Mouse (Mus musculus) forebrain, embryonic 11.5 days (tissue): ENCODE measurements around the gene Gm11938. TPM values are rescaled to one million over a fixed set of nuclear protein-coding genes. Genes with fewer than 3 reads are reported as not detected.
"Not testable (repeated sequence)": the region's sequence is repeated elsewhere in the genome, so short reads cannot be mapped to it uniquely, and the experiment has no call there.

Experiments used
- ATAC-seq: fragments of 200-750 bp; cut with Nextera tagmentation; replicated peaks from 2 replicates; pipeline ENCODE4 v1.8.0; 2017; ENCODE audit warnings: moderate TSS enrichment; ENCODE audit not compliant: low FRiP score
- DNase-seq: peaks from one replicate; pipeline ENCODE4 v3.0.0-alpha.2; 2017; ENCODE audit warnings: low spot score
- H3K27ac ChIP-seq: fragments of 300-500 bp; sonication (generic); 2 replicates; pipeline ENCODE4 v1.5.1; 2014; ENCODE audit warnings: low read depth, low read length
- H3K27me3 ChIP-seq: fragments of 300-500 bp; sonication (generic); 2 replicates; pipeline ENCODE4 v1.6.1; 2014; ENCODE audit warnings: mild to moderate bottlenecking, low read length, mixed read lengths; ENCODE audit not compliant: control insufficient read depth, insufficient read depth
- H3K36me3 ChIP-seq: fragments of 300-500 bp; sonication (generic); 2 replicates; pipeline ENCODE4 v1.6.1; 2014; ENCODE audit warnings: mild to moderate bottlenecking, low read length, moderate library complexity, mixed read lengths; ENCODE audit not compliant: control insufficient read depth, insufficient read depth
- H3K4me1 ChIP-seq: fragments of 300-500 bp; sonication (generic); replicated peaks from 2 replicates; pipeline ENCODE4 v1.6.1; 2014; ENCODE audit warnings: low read length, mixed read lengths; ENCODE audit not compliant: control insufficient read depth, insufficient read depth
- H3K4me2 ChIP-seq: fragments of 300-500 bp; sonication (generic); 2 replicates; pipeline ENCODE4 v1.6.1; 2014; ENCODE audit warnings: low read depth, mild to moderate bottlenecking, low read length, moderate library complexity, mixed read lengths; ENCODE audit not compliant: severe bottlenecking
- H3K4me3 ChIP-seq: fragments of 300-500 bp; sonication (generic); 2 replicates; pipeline ENCODE4 v1.5.1; 2014; ENCODE audit warnings: low read depth, low read length
- H3K9ac ChIP-seq: fragments of 300-500 bp; sonication (generic); 2 replicates; pipeline ENCODE4 v1.6.1; 2014; ENCODE audit warnings: low read length
- H3K9me3 ChIP-seq: fragments of 300-500 bp; sonication (generic); 2 replicates; pipeline ENCODE4 v1.6.1; 2016; ENCODE audit warnings: low read length, mixed read lengths; ENCODE audit not compliant: control insufficient read depth
- WGBS: fragments of 180-500 bp; shearing (Covaris S2); extraction: QIAGEN DNeasy Blood & Tissue Kit; methylation state at CpG from one replicate; pipeline ENCODE4 v1.1.7; 2014; 5-methylcytosine and 5-hydroxymethylcytosine counted together
- polyA plus RNA-seq: library from polyadenylated mRNA; unstranded; fragments of >200 nt; fragmentation: Nextera tagmentation; extraction: Ambion mirVana; gene quantifications from 2 replicates; pipeline ENCODE4 v1.2.1, GENCODE M21; 2014

The Gm11938 gene
- not detected in 2 replicates for polyA plus RNA-seq

GRCm38 (mm10) chr11:99603208-99603607 is at the start of gene Gm11938:
Gene Gm11938, minus strand, starts transcription at chr11:99603308.
- not testable (repeated sequence) for H3K27ac ChIP-seq, DNase-seq, H3K9me3 ChIP-seq, H3K4me2 ChIP-seq, H3K4me3 ChIP-seq, H3K4me1 ChIP-seq, H3K9ac ChIP-seq, ATAC-seq, H3K36me3 ChIP-seq, H3K27me3 ChIP-seq
- 80% methylated on average over 1 of the region's 1 CpGs for WGBS

GRCm38 (mm10) chr11:99650136-99650535 is 47.0 kb upstream of the Gm11938 start, which contains the start of gene Gm11555:
Gene Gm11555, minus strand, starts transcription at chr11:99650236.
- H3K9me3 ChIP-seq, result no peaks in the 10 kb centered on the region
- no peak within 1 kb of the TSS for H3K27ac ChIP-seq
- H3K36me3 ChIP-seq, result no peaks in the 10 kb centered on the region
- H3K4me2 ChIP-seq, result no peak within 1 kb of the TSS
- no peaks in the 10 kb centered on the region for H3K4me1 ChIP-seq
- ATAC-seq (no peak), DNase-seq (no peak)
- no peaks in the 10 kb centered on the region for H3K27me3 ChIP-seq
- no peak within 1 kb of the TSS for H3K4me3 ChIP-seq
- no peak within 1 kb of the TSS for H3K9ac ChIP-seq
- WGBS, result 84% methylated on average over 2 of the region's 2 CpGs

GRCm38 (mm10) chr11:99646444-99646843 is 43.3 kb upstream of the Gm11938 start:
- DNase-seq, result no peak
- Histone ChIP-seq H3K4me1 (no peaks in the 10 kb centered on the region), H3K4me3 (no peak overlapping the region), H3K4me2 (no peak overlapping the region), H3K36me3 (no peaks in the 10 kb centered on the region), H3K27ac (no peak overlapping the region), H3K27me3 (no peaks in the 10 kb centered on the region), H3K9ac (no peak overlapping the region), H3K9me3 (no peaks in the 10 kb centered on the region)
- no peak for ATAC-seq
- WGBS, result 89% methylated on average over 15 of the region's 15 CpGs

GRCm38 (mm10) chr11:99644351-99644750 is 41.2 kb upstream of the Gm11938 start:
- H3K36me3 ChIP-seq, result no peaks in the 10 kb centered on the region
- WGBS, result 76% methylated on average over 3 of the region's 3 CpGs
- no peaks in the 10 kb centered on the region for H3K27me3 ChIP-seq
- no peaks in the 10 kb centered on the region for H3K4me1 ChIP-seq
- no peaks in the 10 kb centered on the region for H3K9me3 ChIP-seq
- H3K9ac ChIP-seq, result no peak overlapping the region
- no peak overlapping the region for H3K4me3 ChIP-seq
- DNase-seq (no peak), ATAC-seq (no peak)
- no peak overlapping the region for H3K27ac ChIP-seq
- no peak overlapping the region for H3K4me2 ChIP-seq

- not testable (repeated sequence) for DNase-seq, H3K36me3 ChIP-seq, H3K4me2 ChIP-seq, H3K9me3 ChIP-seq, H3K27me3 ChIP-seq, H3K4me1 ChIP-seq, ATAC-seq, H3K27ac ChIP-seq, H3K9ac ChIP-seq, H3K4me3 ChIP-seq
- 85% methylated on average over 9 of the region's 9 CpGs for WGBS
These were observed 40.6 kb upstream of the Gm11938 start, which contains the start of gene Krtap4-7 for GRCm38 (mm10) chr11:99643635-99644139. Gene Krtap4-7, minus strand, starts transcription at chr11:99644089.

GRCm38 (mm10) chr11:99640926-99641325 is 37.8 kb upstream of the Gm11938 start:
- no peak overlapping the region for H3K27ac ChIP-seq
- H3K4me3 ChIP-seq, result no peak overlapping the region
- no peak overlapping the region for H3K4me2 ChIP-seq
- H3K9me3 ChIP-seq, result no peaks in the 10 kb centered on the region
- 53% methylated on average over 1 of the region's 1 CpGs for WGBS
- DNase-seq, result no peak
- no peaks in the 10 kb centered on the region for H3K36me3 ChIP-seq
- H3K27me3 ChIP-seq, result no peaks in the 10 kb centered on the region
- ATAC-seq, result no peak
- H3K4me1 ChIP-seq, result no peaks in the 10 kb centered on the region
- no peak overlapping the region for H3K9ac ChIP-seq

GRCm38 (mm10) chr11:99637086-99637485 is 34.0 kb upstream of the Gm11938 start:
- no peaks in the 10 kb centered on the region for H3K9me3 ChIP-seq
- H3K4me1 ChIP-seq, result no peaks in the 10 kb centered on the region
- no peak overlapping the region for H3K4me2 ChIP-seq
- no peaks in the 10 kb centered on the region for H3K36me3 ChIP-seq
- H3K9ac ChIP-seq, result no peak overlapping the region
- no peaks in the 10 kb centered on the region for H3K27me3 ChIP-seq
- ATAC-seq (no peak), DNase-seq (no peak)
- 73% methylated on average over 1 of the region's 1 CpGs for WGBS
- H3K27ac ChIP-seq, result no peak overlapping the region
- no peak overlapping the region for H3K4me3 ChIP-seq

- H3K27ac ChIP-seq, result no peak within 1 kb of the TSS
- no peaks in the 10 kb centered on the region for H3K36me3 ChIP-seq
- H3K9ac ChIP-seq, result no peak within 1 kb of the TSS
- H3K4me3 ChIP-seq, result no peak within 1 kb of the TSS
- no peak within 1 kb of the TSS for H3K4me2 ChIP-seq
- H3K4me1 ChIP-seq, result no peaks in the 10 kb centered on the region
- no peak for ATAC-seq
- WGBS, result 30% methylated on average over 7 of the region's 8 CpGs
- no peaks in the 10 kb centered on the region for H3K27me3 ChIP-seq
- no peak for DNase-seq
- H3K9me3 ChIP-seq, result no peaks in the 10 kb centered on the region
These were observed 31.6 kb upstream of the Gm11938 start, which contains the start of gene Krtap4-2 for GRCm38 (mm10) chr11:99634653-99635134. Gene Krtap4-2, minus strand, starts transcription at chr11:99635084.

GRCm38 (mm10) chr11:99633293-99633692 is 30.2 kb upstream of the Gm11938 start:
- H3K27ac ChIP-seq, result no peak overlapping the region
- no peak overlapping the region for H3K4me3 ChIP-seq
- ATAC-seq, result no peak
- WGBS, result 74% methylated on average over 2 of the region's 2 CpGs
- H3K4me1 ChIP-seq, result no peaks in the 10 kb centered on the region
- no peak for DNase-seq
- H3K27me3 ChIP-seq, result no peaks in the 10 kb centered on the region
- H3K9ac ChIP-seq, result no peak overlapping the region
- H3K4me2 ChIP-seq, result no peak overlapping the region
- no peaks in the 10 kb centered on the region for H3K36me3 ChIP-seq
- no peaks in the 10 kb centered on the region for H3K9me3 ChIP-seq
